Mouse (Mus musculus) E14TG2a.4 (cell line): Measurements from ENCODE around the gene Zcchc3.

Experiments
- CTCF ChIP-seq: conservative IDR thresholded peaks from 2 replicates; pipeline ENCODE4 v1.5.1; 2014; ENCODE audit warnings: low read length
- NANOG ChIP-seq: IDR thresholded peaks from 2 replicates; pipeline ENCODE4 v1.6.1; 2014; ENCODE audit warnings: borderline replicate concordance, low read length, mixed read lengths
- POU5F1 ChIP-seq: IDR thresholded peaks from 2 replicates; pipeline ENCODE4 v1.6.1; 2014; ENCODE audit warnings: low read length, borderline replicate concordance

DNA sequence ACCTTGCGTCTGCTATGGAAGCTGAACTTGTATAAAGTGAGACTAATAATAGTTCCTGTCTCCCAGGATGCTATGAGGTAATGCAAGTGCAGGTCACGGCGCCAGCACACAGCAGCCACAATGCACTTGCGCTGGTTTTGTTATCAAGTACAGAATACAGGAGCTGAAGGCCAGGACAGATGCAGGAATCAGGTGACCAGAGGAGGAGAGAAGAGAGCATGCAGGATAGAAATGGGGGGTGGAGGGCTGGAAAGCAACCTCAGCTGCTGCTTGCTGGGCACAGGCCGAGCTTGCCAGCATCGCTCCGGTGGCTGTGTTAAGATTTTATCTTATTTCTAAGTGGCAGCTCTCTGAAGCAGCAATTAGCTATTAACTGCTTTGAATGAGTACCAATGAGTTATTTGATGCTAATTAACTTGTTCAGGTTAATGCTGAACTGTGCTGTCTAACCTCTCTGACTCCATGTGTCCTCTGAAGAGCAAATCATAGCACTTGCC is 21.6 kb upstream of the Zcchc3 start:
- TF ChIP-seq CTCF (no peak), POU5F1 (no peak), NANOG (no peak)
